Mouse (Mus musculus): Measurements from ENCODE around the gene Ppp1r13b.
"Not testable (repeated sequence)": the region's sequence is repeated elsewhere in the genome, so short reads cannot be mapped to it uniquely, and the experiment has no call there.

The Ppp1r13b gene

DNA sequence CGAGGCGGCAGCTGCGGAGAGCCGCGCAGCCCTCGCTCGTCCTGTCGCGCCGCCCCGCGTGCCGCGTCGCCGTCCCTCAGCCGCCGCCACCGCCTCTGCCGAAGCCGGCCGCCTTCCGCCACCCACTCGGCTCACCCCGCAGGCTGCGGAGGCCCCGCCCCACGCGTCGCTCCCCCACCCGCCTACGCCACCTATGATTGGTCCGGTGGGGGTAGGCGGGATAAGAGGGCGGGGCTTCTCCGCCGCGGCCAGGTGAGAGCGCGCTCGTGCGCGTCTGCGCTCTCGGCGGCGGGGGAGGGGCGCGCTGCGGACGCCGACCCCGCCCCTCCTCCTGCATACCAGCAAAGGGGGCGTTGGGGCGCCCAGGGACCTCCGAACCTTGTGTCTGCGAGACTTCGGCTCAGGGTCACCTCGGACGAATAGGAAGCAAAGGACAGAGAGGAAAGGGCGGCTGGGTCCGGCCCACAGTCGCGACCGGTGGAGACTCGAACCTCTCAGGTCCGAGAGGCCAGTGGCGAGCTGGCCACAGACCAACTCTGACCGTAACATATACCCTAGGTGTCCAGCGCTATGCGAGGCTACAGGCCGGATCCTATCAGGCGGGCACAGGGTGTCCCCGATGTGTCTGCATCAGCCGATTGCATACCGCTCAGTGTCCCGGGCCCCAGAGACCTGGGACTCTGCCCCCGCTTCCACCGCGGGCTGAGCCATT, at the start of gene Ppp1r13b:
TSS of gene Ppp1r13b (minus strand) at position 141 of the 712 bp plus-strand sequence.
- DNase-seq (ENCODE audit: low read depth, low spot score) = peak; percentile 86

- no peak for DNase-seq (ENCODE audit: low read depth, low spot score)
Measured at GRCm38 (mm10) chr12:111956173-111956572, 48.3 kb upstream of the Ppp1r13b start.

DNA sequence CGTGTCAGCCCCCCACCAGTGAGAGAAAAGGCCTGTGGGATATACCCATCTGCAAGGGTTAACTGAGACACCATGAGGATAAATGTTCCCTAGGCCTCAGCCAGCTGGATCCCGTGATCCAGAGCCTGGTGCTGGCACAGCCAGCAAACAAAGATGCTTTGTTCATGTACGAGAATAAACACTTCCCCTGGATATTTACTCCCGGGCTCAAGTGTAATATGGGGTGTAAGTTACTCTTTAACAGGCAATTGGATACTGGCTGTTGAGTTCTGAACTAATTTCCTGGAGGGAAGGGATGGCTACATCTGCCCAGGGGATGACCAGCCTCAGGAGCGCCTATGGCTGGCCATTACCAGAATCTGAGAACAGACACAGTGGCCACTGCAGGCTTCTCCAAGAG, 43.8 kb upstream of the Ppp1r13b start:
- no peak for DNase-seq (ENCODE audit: low read depth, low spot score)

- DNase-seq (ENCODE audit: low read depth, low spot score) = no peak
Measured at GRCm38 (mm10) chr12:111950486-111950885, 42.6 kb upstream of the Ppp1r13b start.

DNA sequence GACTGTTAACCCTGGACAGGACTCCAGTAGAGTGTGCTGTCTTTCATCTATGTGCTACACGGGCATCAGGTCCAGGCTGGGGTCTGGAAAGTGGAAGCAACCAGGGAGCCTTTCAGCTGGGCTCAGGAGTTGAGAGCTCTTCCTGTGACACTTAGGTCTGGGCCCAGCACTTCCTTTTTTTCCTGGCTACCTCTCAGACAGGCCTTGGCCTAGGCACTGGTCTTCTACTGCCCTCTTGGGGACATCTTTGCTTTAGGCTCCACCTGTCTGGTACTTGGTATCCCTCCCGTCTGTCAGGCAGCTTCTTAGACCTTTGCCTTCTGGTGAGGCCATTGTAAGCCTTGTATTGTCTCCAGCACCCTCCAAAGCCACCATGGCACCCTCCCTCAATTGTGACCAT, 38.8 kb upstream of the Ppp1r13b start:
- DNase-seq (ENCODE audit: low read depth, low spot score) = no peak

DNA sequence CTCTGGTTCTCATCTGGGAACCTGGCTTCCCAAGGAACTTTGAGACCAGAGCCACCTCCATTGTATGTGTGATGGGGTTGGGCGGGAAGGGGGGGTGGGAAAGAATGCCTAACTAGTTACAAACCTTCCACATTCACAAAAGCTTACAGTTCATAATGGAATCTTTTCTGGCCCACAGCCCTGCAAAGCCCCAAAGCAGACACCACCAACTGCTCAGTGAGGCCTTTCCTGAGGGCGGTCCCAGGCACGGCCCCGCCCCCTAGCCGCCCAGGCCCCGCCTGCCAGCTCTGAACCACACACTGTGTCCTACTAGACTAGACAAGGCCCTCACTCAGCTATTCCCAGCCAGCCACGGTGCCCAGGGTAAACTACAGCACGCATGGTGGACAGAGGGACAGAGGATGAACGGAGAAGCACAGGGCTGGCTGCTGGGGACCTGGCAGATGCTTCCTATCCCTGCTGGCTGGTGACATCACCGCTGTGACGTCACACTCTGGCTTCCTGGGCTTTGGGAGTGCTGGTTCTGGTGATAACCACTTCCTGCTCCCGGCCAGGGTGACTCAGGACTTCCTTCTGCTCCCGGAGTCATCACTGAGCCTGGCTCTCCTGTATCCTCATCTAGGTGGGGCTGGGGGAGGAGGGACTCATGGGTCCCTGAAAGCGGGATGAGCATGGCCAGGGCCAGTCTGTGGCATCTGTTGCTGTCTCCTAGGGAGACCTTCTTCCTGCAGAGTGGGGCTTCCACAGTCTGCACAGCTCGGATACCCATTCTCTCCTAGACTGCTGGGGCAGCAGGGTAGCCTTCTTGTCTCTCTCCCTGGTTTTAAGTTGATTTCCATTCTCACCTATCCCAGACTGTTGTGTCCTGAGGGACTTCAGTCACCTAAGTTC, 38.1 kb upstream of the Ppp1r13b start:
- DNase-seq (ENCODE audit: low read depth, low spot score) = not testable (repeated sequence)

- DNase-seq (ENCODE audit: low read depth, low spot score) = no peak
Measured at GRCm38 (mm10) chr12:111945115-111945514, 37.2 kb upstream of the Ppp1r13b start.

DNA sequence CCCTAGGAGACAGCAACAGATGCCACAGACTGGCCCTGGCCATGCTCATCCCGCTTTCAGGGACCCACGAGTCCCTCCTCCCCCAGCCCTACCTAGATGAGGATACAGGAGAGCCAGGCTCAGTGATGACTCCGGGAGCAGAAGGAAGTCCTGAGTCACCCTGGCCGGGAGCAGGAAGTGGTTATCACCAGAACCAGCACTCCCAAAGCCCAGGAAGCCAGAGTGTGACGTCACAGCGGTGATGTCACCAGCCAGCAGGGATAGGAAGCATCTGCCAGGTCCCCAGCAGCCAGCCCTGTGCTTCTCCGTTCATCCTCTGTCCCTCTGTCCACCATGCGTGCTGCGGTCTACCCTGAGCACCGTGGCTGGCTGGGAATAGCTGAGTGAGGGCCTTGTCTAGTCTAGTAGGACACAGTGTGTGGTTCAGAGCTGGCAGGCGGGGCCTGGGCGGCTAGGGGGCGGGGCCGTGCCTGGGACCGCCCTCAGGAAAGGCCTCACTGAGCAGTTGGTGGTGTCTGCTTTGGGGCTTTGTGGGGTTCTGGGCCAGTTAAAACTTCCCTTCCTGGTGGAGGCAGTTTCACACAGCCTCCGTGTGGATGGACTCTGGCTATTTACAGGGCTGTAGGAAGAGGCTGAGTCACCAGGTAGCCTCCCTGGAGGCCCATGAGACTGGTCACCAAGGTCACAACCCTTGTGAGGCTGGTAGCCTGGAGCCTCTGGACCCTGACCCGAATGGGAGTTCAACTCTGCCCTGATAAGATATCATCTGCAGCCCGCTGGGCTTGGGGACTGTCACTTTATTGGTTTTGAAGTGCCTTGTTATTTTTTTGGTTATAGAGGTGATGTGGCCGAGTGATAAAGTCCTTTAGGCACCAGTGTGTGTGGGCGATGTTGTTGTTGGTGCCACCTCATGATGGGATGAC, 36.4 kb upstream of the Ppp1r13b start:
- DNase-seq (ENCODE audit: low read depth, low spot score) = not testable (repeated sequence)

- no peak for DNase-seq (ENCODE audit: low read depth, low spot score)
Measured at GRCm38 (mm10) chr12:111943421-111944064, 35.6 kb upstream of the Ppp1r13b start.

DNA sequence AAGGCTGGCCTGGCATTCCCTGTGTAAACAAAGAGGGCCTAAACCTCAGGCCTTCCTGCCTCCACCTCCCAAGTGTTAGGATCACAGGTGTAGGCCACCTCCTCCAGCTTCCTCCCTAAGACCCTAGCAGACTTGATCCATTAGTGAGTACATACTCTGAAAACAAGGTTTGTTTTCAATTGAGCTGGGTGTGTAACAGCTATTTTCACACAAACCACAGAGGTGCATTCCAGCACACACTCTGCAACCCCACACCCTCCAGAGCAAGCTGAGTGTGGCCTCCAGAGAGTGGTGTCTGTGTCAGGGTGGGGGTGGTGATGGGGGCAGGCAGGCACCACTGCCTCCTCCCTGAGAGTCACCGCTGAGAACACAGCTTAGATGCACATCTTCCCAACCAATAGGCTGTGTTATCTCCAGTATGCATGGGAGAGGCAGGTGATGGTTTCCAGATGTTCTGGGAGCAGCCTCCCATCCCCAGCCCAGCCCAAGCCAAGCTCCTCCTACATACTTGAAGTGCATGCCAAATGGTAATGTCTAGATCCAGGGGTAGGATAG, 30.8 kb upstream of the Ppp1r13b start:
- DNase-seq (ENCODE audit: low read depth, low spot score) = no peak

GRCm38 (mm10) chr12:111936706-111937550, 29.0 kb upstream of the Ppp1r13b start:
- no peak for DNase-seq (ENCODE audit: low read depth, low spot score)

GRCm38 (mm10) chr12:111933971-111934370, 26.1 kb upstream of the Ppp1r13b start:
- no peak for DNase-seq (ENCODE audit: low read depth, low spot score)

DNA sequence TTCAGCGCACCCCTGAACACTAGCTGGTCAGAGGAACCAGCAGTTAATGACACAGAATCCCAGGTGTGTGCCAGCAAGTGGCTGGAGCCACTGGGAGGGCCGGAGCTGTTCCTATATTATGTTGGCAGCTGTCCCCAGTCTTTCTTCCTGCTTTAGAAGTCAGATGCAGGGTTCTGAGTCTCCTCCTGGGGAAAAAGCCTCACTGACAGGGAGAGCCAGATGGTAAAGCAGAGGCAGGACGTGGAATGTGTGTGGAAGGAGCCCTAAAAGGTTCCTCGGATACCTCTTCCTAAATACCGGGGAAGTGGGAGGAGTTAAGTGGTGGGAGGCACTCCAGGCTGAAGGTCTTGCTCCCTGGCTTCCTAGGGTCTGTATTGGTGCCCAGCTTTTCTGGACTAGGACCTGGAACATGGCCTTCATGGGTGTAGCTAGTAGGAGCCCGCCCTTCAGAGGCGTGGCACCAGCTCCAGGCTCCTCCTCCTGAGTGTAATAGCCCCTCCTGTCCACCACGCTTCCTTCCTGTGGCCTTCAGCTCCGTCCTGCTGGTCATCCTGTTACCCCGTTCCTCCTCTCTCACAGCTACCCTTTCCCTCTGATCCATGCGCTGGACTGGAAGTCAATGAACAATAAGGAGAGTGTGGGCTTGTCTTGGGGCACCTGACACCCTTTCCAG, 25.3 kb upstream of the Ppp1r13b start:
- no peak for DNase-seq (ENCODE audit: low read depth, low spot score)

- DNase-seq (ENCODE audit: low read depth, low spot score) = no peak
Measured at GRCm38 (mm10) chr12:111932513-111932912, 24.6 kb upstream of the Ppp1r13b start.

GRCm38 (mm10) chr12:111931411-111932025, 23.6 kb upstream of the Ppp1r13b start:
- no peak for DNase-seq (ENCODE audit: low read depth, low spot score)

DNA sequence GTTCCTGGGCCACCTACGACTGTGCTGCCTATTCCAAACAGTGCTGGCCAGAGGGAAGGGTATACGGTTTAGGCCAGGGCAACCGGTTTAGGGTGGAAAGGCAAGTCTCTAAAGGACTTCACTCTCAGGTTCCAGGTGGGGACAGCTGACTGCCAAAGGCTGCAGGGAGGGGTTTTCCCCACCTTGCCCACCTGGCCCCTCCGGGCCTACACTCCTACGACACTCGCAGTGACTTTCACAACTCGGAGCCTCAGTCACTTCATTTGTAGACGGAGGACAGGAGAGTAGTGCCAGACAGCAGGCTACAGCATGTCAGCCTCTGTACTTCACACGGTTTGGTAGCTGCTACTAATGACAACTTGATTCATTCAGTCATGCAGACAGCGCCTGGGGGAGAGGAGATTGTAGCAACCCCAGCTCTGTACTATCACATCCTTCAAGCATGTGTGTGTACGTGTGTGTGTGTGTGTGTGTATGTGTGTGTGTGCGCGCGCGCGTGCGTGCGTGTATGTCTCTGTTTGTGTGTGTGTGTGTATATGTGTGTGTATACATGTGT, 20.6 kb upstream of the Ppp1r13b start:
- no peak for DNase-seq (ENCODE audit: low read depth, low spot score)

DNA sequence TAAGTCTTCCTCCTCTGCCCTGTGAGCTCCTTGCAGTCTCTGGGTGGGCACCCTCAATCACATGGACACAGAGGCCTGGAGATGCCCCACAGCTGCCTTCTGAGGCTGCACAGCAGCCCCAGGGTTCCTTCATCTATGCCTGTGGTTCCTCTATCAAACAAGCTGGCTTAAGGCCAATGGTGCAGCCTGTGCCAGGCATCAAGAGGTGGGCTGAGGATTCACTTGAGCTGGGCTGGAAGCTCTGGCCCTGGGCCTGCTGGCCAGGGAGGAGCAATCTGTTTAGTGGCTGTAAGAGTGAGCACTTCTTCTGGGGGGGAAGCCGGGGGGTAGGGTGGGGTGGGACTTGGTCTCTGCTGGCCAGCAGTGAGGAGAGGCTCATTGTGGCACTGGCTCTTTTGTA, 19.4 kb upstream of the Ppp1r13b start:
- DNase-seq (ENCODE audit: low read depth, low spot score) = no peak

DNA sequence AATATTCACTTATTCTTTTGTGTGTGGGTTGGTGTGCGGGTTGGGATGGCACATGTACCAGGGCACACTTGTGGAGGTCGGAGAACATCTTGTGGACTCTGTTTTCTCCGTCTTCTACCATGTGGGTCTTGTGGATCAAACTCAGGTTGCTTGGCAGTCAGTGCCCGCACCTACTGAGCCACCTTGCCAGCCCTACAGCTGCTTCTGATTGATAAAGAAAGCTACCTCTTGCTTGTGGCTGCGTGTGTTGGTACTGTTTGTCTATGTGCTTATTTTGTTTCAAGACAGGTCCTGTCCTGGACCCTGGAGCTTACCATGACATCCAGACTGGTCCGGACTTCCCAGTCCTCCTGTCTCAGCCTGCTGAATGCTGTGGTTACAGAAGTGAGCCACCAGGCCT, 15.2 kb upstream of the Ppp1r13b start:
- DNase-seq (ENCODE audit: low read depth, low spot score) = no peak

DNA sequence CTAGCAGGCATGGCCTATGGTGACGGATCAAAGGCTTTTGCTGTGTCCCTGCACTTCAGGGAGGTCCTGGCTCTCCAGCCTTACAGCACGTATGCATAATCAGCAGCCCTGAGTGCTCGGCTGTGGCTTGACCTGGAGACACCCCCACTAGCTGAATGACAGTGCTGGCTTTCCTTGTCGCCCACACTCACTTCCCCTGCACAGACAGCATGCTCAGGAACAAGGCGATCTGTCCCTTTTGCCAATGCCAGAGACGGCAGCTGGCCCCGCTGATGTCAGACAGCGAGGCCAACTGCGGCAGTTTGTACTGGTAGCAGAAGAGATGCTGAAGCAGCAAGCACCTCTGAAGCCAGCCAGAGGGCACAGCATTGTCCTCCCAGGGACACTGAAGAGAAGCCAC, 12.1 kb upstream of the Ppp1r13b start:
- no peak for DNase-seq (ENCODE audit: low read depth, low spot score)
